Mouse (Mus musculus) liver, embryonic 11.5 days (tissue): Measurements from ENCODE around the gene Gabarapl1. TPM values are rescaled to one million over a fixed set of nuclear protein-coding genes. Genes with fewer than 3 reads are reported as not detected.
A peak's percentile ranks its signal among the peaks of the same experiment; 100 is the strongest.

Experiments
- ATAC-seq: fragments of 200-750 bp; cut with Nextera tagmentation; replicated peaks from 2 replicates; pipeline ENCODE4 v1.8.0; 2017; ENCODE audit warnings: moderate number of reproducible peaks, mild to moderate bottlenecking, moderate TSS enrichment, moderate library complexity; ENCODE audit not compliant: low FRiP score
- DNase-seq: peaks from one replicate; pipeline ENCODE4 v3.0.0-alpha.2; 2017; ENCODE audit warnings: low spot score
- H3K27ac ChIP-seq: fragments of 300-500 bp; sonication (generic); 2 replicates; pipeline ENCODE4 v1.5.1; 2014; ENCODE audit warnings: mild to moderate bottlenecking, low read depth, low read length, control low read depth
- H3K27me3 ChIP-seq: fragments of 300-500 bp; sonication (generic); replicated peaks from 2 replicates; pipeline ENCODE4 v1.6.1; 2014; ENCODE audit warnings: low read length, mixed read lengths; ENCODE audit not compliant: control insufficient read depth, insufficient read depth
- H3K36me3 ChIP-seq: fragments of 300-500 bp; sonication (generic); 2 replicates; pipeline ENCODE4 v1.6.1; 2014; ENCODE audit warnings: mild to moderate bottlenecking, low read length, moderate library complexity, mixed read lengths; ENCODE audit not compliant: control insufficient read depth, insufficient read depth
- H3K4me1 ChIP-seq: fragments of 300-500 bp; sonication (generic); replicated peaks from 2 replicates; pipeline ENCODE4 v1.6.1; 2014; ENCODE audit warnings: low read length, mixed read lengths; ENCODE audit not compliant: control insufficient read depth, insufficient read depth
- H3K4me2 ChIP-seq: fragments of 300-500 bp; sonication (generic); 2 replicates; pipeline ENCODE4 v1.6.1; 2014; ENCODE audit warnings: mild to moderate bottlenecking, control low read depth, moderate library complexity
- H3K4me3 ChIP-seq: fragments of 300-500 bp; sonication (generic); 2 replicates; pipeline ENCODE4 v1.5.1; 2014; ENCODE audit warnings: low read depth, low read length, control low read depth
- H3K9ac ChIP-seq: fragments of 300-500 bp; sonication (generic); 2 replicates; pipeline ENCODE4 v1.6.1; 2014; ENCODE audit warnings: low read depth, low read length, control low read depth
- H3K9me3 ChIP-seq: fragments of 300-500 bp; sonication (generic); 2 replicates; pipeline ENCODE4 v1.6.1; 2016; ENCODE audit warnings: low read length, inconsistent platforms, mixed read lengths; ENCODE audit not compliant: control insufficient read depth
- WGBS: fragments of 180-500 bp; shearing (Covaris S2); extraction: QIAGEN DNeasy Blood & Tissue Kit; methylation state at CpG from one replicate; pipeline ENCODE4 v1.1.7; 2014; 5-methylcytosine and 5-hydroxymethylcytosine counted together
- polyA plus RNA-seq: library from polyadenylated mRNA; unstranded; fragments of >200 nt; fragmentation: Nextera tagmentation; extraction: Ambion mirVana; gene quantifications from 2 replicates; pipeline ENCODE4 v1.2.1, GENCODE M21; 2014

The Gabarapl1 gene
- polyA plus RNA-seq, 1 experiment from 2014 or later: 16.6 TPM

DNA sequence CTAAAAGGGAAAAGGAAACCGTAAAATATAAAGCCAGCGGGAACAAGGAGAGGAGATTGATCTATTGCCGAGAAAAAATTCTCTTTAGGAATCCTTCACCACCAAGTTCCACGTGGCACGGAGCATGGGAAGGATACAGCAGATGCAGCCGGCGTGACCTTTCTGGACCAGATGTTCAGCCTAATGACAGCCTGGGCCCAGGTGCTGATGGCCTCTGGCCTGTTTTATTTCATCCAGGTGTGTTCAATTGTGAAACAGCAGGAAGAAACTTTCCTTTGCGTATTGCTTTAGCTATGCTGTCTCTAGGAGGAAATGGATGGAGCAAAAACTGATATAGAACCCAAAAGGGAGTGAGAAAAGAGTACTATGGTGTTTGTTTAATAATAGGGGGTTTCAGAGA, 20.1 kb upstream of the Gabarapl1 start:
- no peaks in the 10 kb centered on the region; the same call in 1 of the 2 replicates for H3K4me1 ChIP-seq
- H3K36me3 ChIP-seq: no peaks in the 10 kb centered on the region
- no peak overlapping the region for H3K4me2 ChIP-seq
- H3K4me3 ChIP-seq: no peak overlapping the region
- 66% methylated on average over 8 of the region's 8 CpGs for WGBS
- H3K27ac ChIP-seq: no peak overlapping the region
- H3K9ac ChIP-seq: no peak overlapping the region
- ATAC-seq (no peak), DNase-seq (no peak)
- H3K9me3 ChIP-seq: no peaks in the 10 kb centered on the region
- no peaks in the 10 kb centered on the region for H3K27me3 ChIP-seq

DNA sequence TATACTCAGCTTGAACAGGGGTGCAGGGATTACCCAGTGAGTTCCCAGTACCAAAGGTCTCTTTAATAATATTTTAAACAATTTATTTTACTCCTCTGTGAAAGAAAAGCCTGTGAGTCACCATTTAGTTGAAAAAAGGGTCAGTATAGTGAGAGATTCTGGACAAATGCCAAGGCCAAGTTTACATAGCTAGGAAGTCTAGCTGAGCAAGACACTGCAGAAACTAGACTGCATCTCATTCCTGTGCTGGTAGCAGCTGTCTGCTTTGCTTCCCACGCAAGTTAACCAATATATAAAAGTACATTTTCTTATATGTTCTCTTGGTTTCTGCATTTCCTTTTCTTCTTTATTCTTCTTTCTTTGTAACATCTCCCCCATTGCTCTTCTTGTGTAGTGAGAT, 19.6 kb upstream of the Gabarapl1 start:
- Histone ChIP-seq H3K4me3 (no peak overlapping the region), H3K27ac (no peak overlapping the region), H3K4me1 (no peaks in the 10 kb centered on the region; the same call in 1 of the 2 replicates), H3K9ac (no peak overlapping the region), H3K9me3 (no peaks in the 10 kb centered on the region), H3K36me3 (no peaks in the 10 kb centered on the region), H3K27me3 (no peaks in the 10 kb centered on the region), H3K4me2 (no peak overlapping the region)
- no peak for ATAC-seq
- DNase-seq: no peak
- 71% methylated on average over 1 of the region's 1 CpGs for WGBS

GRCm38 (mm10) chr6:129514376-129514775, 18.6 kb upstream of the Gabarapl1 start:
- H3K4me2 ChIP-seq: no peak overlapping the region
- no peaks in the 10 kb centered on the region for H3K36me3 ChIP-seq
- no peaks in the 10 kb centered on the region for H3K27me3 ChIP-seq
- no peaks in the 10 kb centered on the region for H3K9me3 ChIP-seq
- WGBS: 70% methylated on average over 2 of the region's 2 CpGs
- no peaks in the 10 kb centered on the region; the same call in 1 of the 2 replicates for H3K4me1 ChIP-seq
- ATAC-seq (no peak), DNase-seq (no peak)
- H3K27ac ChIP-seq: no peak overlapping the region
- H3K9ac ChIP-seq: no peak overlapping the region
- H3K4me3 ChIP-seq: no peak overlapping the region

- Histone ChIP-seq H3K4me1 (no peaks in the 10 kb centered on the region; the same call in 1 of the 2 replicates), H3K4me3 (no peak overlapping the region), H3K4me2 (no peak overlapping the region), H3K9ac (no peak overlapping the region), H3K27me3 (no peaks in the 10 kb centered on the region), H3K9me3 (no peaks in the 10 kb centered on the region), H3K27ac (no peak overlapping the region), H3K36me3 (no peaks in the 10 kb centered on the region)
- WGBS: 84% methylated on average over 3 of the region's 3 CpGs
- ATAC-seq (no peak), DNase-seq (no peak)
These were observed 17.9 kb upstream of the Gabarapl1 start for GRCm38 (mm10) chr6:129515068-129515467.

- no peaks in the 10 kb centered on the region; the same call in 1 of the 2 replicates for H3K4me1 ChIP-seq
- H3K4me3 ChIP-seq: no peak overlapping the region
- ATAC-seq (no peak), DNase-seq (no peak)
- no peaks in the 10 kb centered on the region for H3K36me3 ChIP-seq
- WGBS: 81% methylated on average over 10 of the region's 10 CpGs
- no peak overlapping the region for H3K4me2 ChIP-seq
- no peak overlapping the region for H3K27ac ChIP-seq
- H3K9ac ChIP-seq: no peak overlapping the region
- no peaks in the 10 kb centered on the region for H3K9me3 ChIP-seq
- no peaks in the 10 kb centered on the region for H3K27me3 ChIP-seq
These were observed 16.6 kb upstream of the Gabarapl1 start for GRCm38 (mm10) chr6:129516388-129516787.

DNA sequence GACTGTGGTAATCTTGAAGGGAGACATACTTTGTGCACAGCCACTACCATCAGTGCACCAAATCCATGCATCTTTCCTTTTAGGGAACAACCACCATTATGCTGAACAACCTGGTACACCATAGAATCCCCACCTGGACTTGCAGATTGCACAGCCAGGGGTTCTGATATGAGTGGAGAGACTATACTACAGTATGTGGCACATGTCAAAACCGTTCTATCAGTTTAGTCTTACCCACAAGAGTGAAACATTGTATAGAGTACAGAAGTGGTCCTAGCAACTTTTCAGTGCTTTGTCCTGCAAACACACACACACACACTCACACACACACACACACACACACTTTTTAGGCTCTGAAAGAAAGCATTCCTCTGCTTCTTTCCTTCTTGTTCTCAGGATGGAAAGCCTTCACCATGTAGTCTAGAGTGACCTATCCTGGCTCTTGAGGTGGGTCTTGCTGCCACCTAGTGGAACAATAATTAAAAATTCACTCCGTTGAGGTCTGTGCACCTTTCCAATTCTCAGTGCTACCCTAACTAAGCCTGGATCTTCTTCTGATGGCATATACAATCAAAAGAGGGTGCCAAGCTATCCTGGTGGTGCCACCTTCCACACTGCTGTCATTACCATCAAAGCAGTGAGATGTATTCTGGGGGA, 15.1 kb upstream of the Gabarapl1 start:
- WGBS: 50% methylated on average over 2 of the region's 2 CpGs
- no peaks in the 10 kb centered on the region for H3K27me3 ChIP-seq
- H3K4me1 ChIP-seq: no peaks in the 10 kb centered on the region; the same call in 1 of the 2 replicates
- no peak overlapping the region for H3K4me3 ChIP-seq
- H3K27ac ChIP-seq: no peak overlapping the region
- no peaks in the 10 kb centered on the region for H3K36me3 ChIP-seq
- no peak overlapping the region for H3K9ac ChIP-seq
- ATAC-seq (peak; percentile 75), DNase-seq (no peak)
- no peak overlapping the region for H3K4me2 ChIP-seq
- H3K9me3 ChIP-seq: no peaks in the 10 kb centered on the region

DNA sequence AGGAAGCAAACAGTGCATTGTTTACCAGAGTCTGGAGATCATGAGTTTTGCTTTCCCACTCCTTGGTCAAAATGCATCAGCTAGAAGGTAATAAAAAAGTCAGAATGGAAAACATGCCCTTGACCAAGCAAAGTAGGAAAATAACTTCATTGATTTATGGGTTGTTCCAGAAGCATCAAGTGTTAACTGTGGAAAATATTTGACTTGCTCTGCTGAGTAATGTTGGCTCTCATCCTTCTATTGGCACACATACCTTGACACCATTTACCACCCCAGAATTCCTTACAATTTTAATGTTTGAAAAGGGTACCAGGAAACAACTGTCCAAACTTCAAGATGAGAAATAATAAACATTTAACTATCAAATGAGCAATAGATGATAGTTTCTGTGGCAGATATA, 6.9 kb upstream of the Gabarapl1 start:
- H3K36me3 ChIP-seq: no peaks in the 10 kb centered on the region
- H3K9me3 ChIP-seq: no peaks in the 10 kb centered on the region
- no peaks in the 10 kb centered on the region for H3K27me3 ChIP-seq
- no peak for ATAC-seq
- DNase-seq: no peak
- H3K27ac ChIP-seq: no peak overlapping the region
- no peak overlapping the region for H3K4me2 ChIP-seq
- no peaks in the 10 kb centered on the region for H3K4me1 ChIP-seq
- H3K4me3 ChIP-seq: no peak overlapping the region
- H3K9ac ChIP-seq: no peak overlapping the region

DNA sequence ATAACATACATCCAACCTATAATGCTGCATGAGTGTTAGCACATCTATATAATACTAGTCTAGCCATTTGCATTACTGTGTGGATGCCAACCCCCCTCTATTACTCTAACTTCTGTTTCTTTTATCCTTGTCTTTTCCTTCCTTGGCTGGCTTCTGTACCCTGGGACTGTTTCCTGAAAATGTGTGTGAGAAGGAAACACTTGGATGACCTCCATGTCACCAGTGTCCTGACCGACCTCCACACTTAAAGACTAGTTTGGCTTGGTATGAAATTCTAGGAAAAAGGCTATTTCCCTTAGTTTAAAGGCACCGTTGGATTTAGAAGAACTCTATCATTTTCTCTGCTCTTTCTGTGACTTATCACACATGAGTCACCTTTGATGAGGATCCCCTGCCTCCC, 5.5 kb upstream of the Gabarapl1 start:
- no peak overlapping the region for H3K27ac ChIP-seq
- H3K27me3 ChIP-seq: no peaks in the 10 kb centered on the region
- no peak overlapping the region for H3K4me2 ChIP-seq
- no peak for DNase-seq
- no peaks in the 10 kb centered on the region for H3K4me1 ChIP-seq
- no peaks in the 10 kb centered on the region for H3K36me3 ChIP-seq
- WGBS: 56% methylated on average over 2 of the region's 2 CpGs
- H3K4me3 ChIP-seq: no peak overlapping the region
- no peak overlapping the region for H3K9ac ChIP-seq
- H3K9me3 ChIP-seq: no peaks in the 10 kb centered on the region
- ATAC-seq: no peak

- H3K27me3 ChIP-seq: no peaks in the 10 kb centered on the region
- H3K4me1 ChIP-seq: peaks cover 2% of the 10 kb centered on the region
- no peaks in the 10 kb centered on the region for H3K9me3 ChIP-seq
- H3K27ac ChIP-seq: no peak overlapping the region
- ATAC-seq (no peak), DNase-seq (no peak)
- no peak overlapping the region for H3K9ac ChIP-seq
- H3K4me2 ChIP-seq: no peak overlapping the region
- no peaks in the 10 kb centered on the region for H3K36me3 ChIP-seq
- H3K4me3 ChIP-seq: no peak overlapping the region
- 76% methylated on average over 1 of the region's 1 CpGs for WGBS
These were observed 3.4 kb upstream of the Gabarapl1 start for GRCm38 (mm10) chr6:129529605-129530004.
